Mouse (Mus musculus): ENCODE data around the gene Pilra. TPM values are rescaled to one million over a fixed set of nuclear protein-coding genes. Genes with fewer than 3 reads are reported as not detected.
A peak's percentile ranks its signal among the peaks of the same experiment; 100 is the strongest.

The Pilra gene
- polyA plus RNA-seq, 1 experiment from 2014 or later: 0.44 TPM

- ATAC-seq (ENCODE audit: low FRiP score): no peak
- H3K4me2 ChIP-seq: no peak overlapping the region
- H3K4me3 ChIP-seq: no peak overlapping the region
- no peaks in the 10 kb centered on the region for H3K27me3 ChIP-seq
- H3K4me1 ChIP-seq (replicated peaks): no peaks in the 10 kb centered on the region
- H3K27ac ChIP-seq: no peak overlapping the region
- whole genome bisulfite sequencing: 82% methylated on average over 4 of the region's 4 CpGs
- H3K9me3 ChIP-seq: no peaks in the 10 kb centered on the region
- H3K36me3 ChIP-seq: no peaks in the 10 kb centered on the region
- H3K9ac ChIP-seq: no peak overlapping the region
Observed at GRCm38 (mm10) chr5:137817466-137818222, 18.4 kb downstream of the Pilra start.

GRCm38 (mm10) chr5:137808316-137808715, 27.8 kb downstream of the Pilra start:
- no peak overlapping the region for H3K4me3 ChIP-seq
- WGBS: 88% methylated on average over 5 of the region's 5 CpGs
- ATAC-seq (ENCODE audit: low FRiP score): no peak
- H3K27ac ChIP-seq: no peak overlapping the region
- H3K36me3 ChIP-seq: no peaks in the 10 kb centered on the region
- H3K9ac ChIP-seq: no peak overlapping the region
- H3K9me3 ChIP-seq: no peaks in the 10 kb centered on the region
- no peaks in the 10 kb centered on the region for H3K4me1 ChIP-seq (replicated peaks)
- H3K27me3 ChIP-seq: no peaks in the 10 kb centered on the region
- no peak overlapping the region for H3K4me2 ChIP-seq

- no peaks in the 10 kb centered on the region for H3K27me3 ChIP-seq
- 84% methylated on average over 1 of the region's 1 CpGs for WGBS
- H3K27ac ChIP-seq: no peak overlapping the region
- no peak overlapping the region for H3K9ac ChIP-seq
- no peaks in the 10 kb centered on the region for H3K36me3 ChIP-seq
- no peaks in the 10 kb centered on the region for H3K9me3 ChIP-seq
- H3K4me3 ChIP-seq: no peak overlapping the region
- H3K4me1 ChIP-seq (replicated peaks): no peaks in the 10 kb centered on the region
- H3K4me2 ChIP-seq: no peak overlapping the region
- no peak for ATAC-seq (ENCODE audit: low FRiP score)
Observed at GRCm38 (mm10) chr5:137806158-137806557, 29.9 kb downstream of the Pilra start.

- Histone ChIP-seq H3K4me3 (no peak overlapping the region), H3K36me3 (no peaks in the 10 kb centered on the region), H3K27me3 (no peaks in the 10 kb centered on the region), H3K4me2 (no peak overlapping the region), H3K9ac (no peak overlapping the region), H3K4me1 (replicated peaks) (no peaks in the 10 kb centered on the region), H3K9me3 (no peaks in the 10 kb centered on the region), H3K27ac (no peak overlapping the region)
- no peak for ATAC-seq (ENCODE audit: low FRiP score)
- 88% methylated on average over 3 of the region's 3 CpGs for whole genome bisulfite sequencing
Observed at GRCm38 (mm10) chr5:137800917-137801316, 35.2 kb downstream of the Pilra start.

- Histone ChIP-seq H3K9me3 (no peaks in the 10 kb centered on the region), H3K4me3 (no peak overlapping the region), H3K27me3 (no peaks in the 10 kb centered on the region), H3K4me2 (no peak overlapping the region), H3K9ac (no peak overlapping the region), H3K36me3 (no peaks in the 10 kb centered on the region), H3K4me1 (replicated peaks) (no peaks in the 10 kb centered on the region), H3K27ac (no peak overlapping the region)
- WGBS: 78% methylated on average over 3 of the region's 3 CpGs
- no peak for ATAC-seq (ENCODE audit: low FRiP score)
Observed at GRCm38 (mm10) chr5:137796606-137797005, 39.5 kb downstream of the Pilra start.

- Histone ChIP-seq H3K27me3 (peaks cover 5% of the 10 kb centered on the region; the same call in 1 of the 2 replicates), H3K4me2 (no peak overlapping the region), H3K36me3 (no peaks in the 10 kb centered on the region), H3K4me3 (no peak overlapping the region), H3K9me3 (no peaks in the 10 kb centered on the region), H3K4me1 (replicated peaks) (peaks cover 5% of the 10 kb centered on the region), H3K27ac (no peak overlapping the region), H3K9ac (no peak overlapping the region)
- no peak for ATAC-seq (ENCODE audit: low FRiP score)
Observed at GRCm38 (mm10) chr5:137791553-137791952, 44.5 kb downstream of the Pilra start.

- Histone ChIP-seq H3K36me3 (peaks cover 7% of the 10 kb centered on the region), H3K9me3 (no peaks in the 10 kb centered on the region), H3K9ac (no peak overlapping the region), H3K4me2 (no peak overlapping the region), H3K4me1 (replicated peaks) (peaks cover 19% of the 10 kb centered on the region), H3K27me3 (peaks cover 5% of the 10 kb centered on the region; the same call in 1 of the 2 replicates), H3K4me3 (no peak overlapping the region), H3K27ac (no peak overlapping the region)
- 98% methylated on average over 2 of the region's 2 CpGs for WGBS
- ATAC-seq (ENCODE audit: low FRiP score): no peak
Observed at GRCm38 (mm10) chr5:137788946-137789531, 47.0 kb downstream of the Pilra start.

- peaks cover 5% of the 10 kb centered on the region; the same call in 1 of the 2 replicates for H3K27me3 ChIP-seq
- ATAC-seq (ENCODE audit: low FRiP score): no peak
- H3K27ac ChIP-seq: no peak overlapping the region
- H3K4me3 ChIP-seq: peak overlapping the region; percentile 53
- H3K4me1 ChIP-seq (replicated peaks): peaks cover 28% of the 10 kb centered on the region
- peak overlapping the region; percentile 95 for H3K4me2 ChIP-seq
- 68% methylated on average over 24 of the region's 24 CpGs for WGBS
- H3K9ac ChIP-seq: peak overlapping the region; percentile 19; the same call in 1 of the 2 replicates
- H3K9me3 ChIP-seq: no peaks in the 10 kb centered on the region
- H3K36me3 ChIP-seq: peaks cover 16% of the 10 kb centered on the region
Observed at GRCm38 (mm10) chr5:137788171-137788570, 47.9 kb downstream of the Pilra start.

- WGBS: under 1% methylated on average over 48 of the region's 48 CpGs
- Histone ChIP-seq H3K4me2 (peak within 1 kb of the TSS; percentile 95), H3K4me3 (peak within 1 kb of the TSS; percentile 87), H3K27me3 (peaks cover 5% of the 10 kb centered on the region; the same call in 1 of the 2 replicates), H3K9ac (peak within 1 kb of the TSS; percentile 98), H3K27ac (peak within 1 kb of the TSS; percentile 96), H3K9me3 (no peaks in the 10 kb centered on the region), H3K36me3 (peaks cover 24% of the 10 kb centered on the region), H3K4me1 (replicated peaks) (peaks cover 36% of the 10 kb centered on the region)
- ATAC-seq (ENCODE audit: low FRiP score): peak; percentile 68
Observed at GRCm38 (mm10) chr5:137787151-137787928, 48.7 kb downstream of the Pilra start, which contains the start of the genes Mepce and Zcwpw1. Mepce (minus strand) TSS chr5:137787655. Zcwpw1 (plus strand) TSS chr5:137787798.

GRCm38 (mm10) chr5:137786109-137786942, 49.8 kb downstream of the Pilra start:
- H3K27ac ChIP-seq: peak overlapping the region; percentile 96
- H3K27me3 ChIP-seq: peaks cover 5% of the 10 kb centered on the region; the same call in 1 of the 2 replicates
- WGBS: under 1% methylated on average over 79 of the region's 79 CpGs
- peak overlapping the region; percentile 95 for H3K4me2 ChIP-seq
- H3K36me3 ChIP-seq: peaks cover 34% of the 10 kb centered on the region
- peak overlapping the region; percentile 87 for H3K4me3 ChIP-seq
- peaks cover 46% of the 10 kb centered on the region for H3K4me1 ChIP-seq (replicated peaks)
- ATAC-seq (ENCODE audit: low FRiP score): peak; percentile 90
- H3K9ac ChIP-seq: peak overlapping the region; percentile 98
- H3K9me3 ChIP-seq: no peaks in the 10 kb centered on the region

GRCm38 (mm10) chr5:137785164-137786031, 50.7 kb downstream of the Pilra start:
- WGBS: 3% methylated on average over 48 of the region's 62 CpGs

More at GRCm38 (mm10) chr5:137785164-137786031, 50.7 kb downstream of the Pilra start:
- Histone ChIP-seq H3K4me1 (replicated peaks) (peaks cover 55% of the 10 kb centered on the region), H3K27ac (peak overlapping the region; percentile 96), H3K9me3 (no peaks in the 10 kb centered on the region), H3K9ac (peak overlapping the region; percentile 98), H3K4me3 (peak overlapping the region; percentile 87), H3K36me3 (peaks cover 42% of the 10 kb centered on the region), H3K4me2 (peak overlapping the region; percentile 95), H3K27me3 (peaks cover 5% of the 10 kb centered on the region; the same call in 1 of the 2 replicates)
- peak; percentile 9 for ATAC-seq (ENCODE audit: low FRiP score)

Measured in hindbrain, embryonic 13.5 days (tissue).